Mouse (Mus musculus): ENCODE measurements around the gene Nyap1. TPM values are rescaled to one million over a fixed set of nuclear protein-coding genes. Genes with fewer than 3 reads are reported as not detected.

Gene Nyap1
- polyA plus RNA-seq, 1 experiment from 2014 or later, result 41.3 TPM

GRCm38 (mm10) chr5:137749196-137749836, 7.9 kb upstream of the Nyap1 start:
- 65% methylated on average over 6 of the region's 6 CpGs for WGBS
- H3K9ac ChIP-seq (replicated peaks), result no peak overlapping the region
- H3K27ac ChIP-seq (replicated peaks), result peak overlapping the region; percentile 42
- peaks cover 40% of the 10 kb centered on the region for H3K4me1 ChIP-seq
- no peaks in the 10 kb centered on the region for H3K27me3 ChIP-seq (replicated peaks)
- H3K4me3 ChIP-seq (replicated peaks), result peak overlapping the region; percentile 60; the same call in 1 of the 2 replicates
- no peaks in the 10 kb centered on the region for H3K9me3 ChIP-seq (replicated peaks)
- ATAC-seq (ENCODE audit: low FRiP score), result no peak
- peaks cover 17% of the 10 kb centered on the region for H3K36me3 ChIP-seq
- peak overlapping the region; percentile 97 for H3K4me2 ChIP-seq

- Histone ChIP-seq H3K9ac (replicated peaks) (peak overlapping the region; percentile 40; the same call in 1 of the 2 replicates), H3K4me1 (peaks cover 40% of the 10 kb centered on the region), H3K27me3 (replicated peaks) (no peaks in the 10 kb centered on the region), H3K27ac (replicated peaks) (peak overlapping the region; percentile 86), H3K9me3 (replicated peaks) (no peaks in the 10 kb centered on the region), H3K36me3 (peaks cover 14% of the 10 kb centered on the region), H3K4me3 (replicated peaks) (peak overlapping the region; percentile 60), H3K4me2 (peak overlapping the region; percentile 97)
- no peak for ATAC-seq (ENCODE audit: low FRiP score)
- WGBS, result 18% methylated on average over 5 of the region's 5 CpGs
Measured at GRCm38 (mm10) chr5:137748130-137748770, 6.8 kb upstream of the Nyap1 start.

- 0 out of 2 replicates have a peak, but pooled peaks have one; percentile 12 for ATAC-seq (ENCODE audit: low FRiP score)
- H3K9ac ChIP-seq (replicated peaks), result peak overlapping the region; percentile 72
Measured at GRCm38 (mm10) chr5:137747326-137747961, 6.0 kb upstream of the Nyap1 start.

GRCm38 (mm10) chr5:137746851-137747325, 5.5 kb upstream of the Nyap1 start:
- peak overlapping the region; percentile 86 for H3K27ac ChIP-seq (replicated peaks)
- H3K4me2 ChIP-seq, result peak overlapping the region; percentile 97
- peaks cover 43% of the 10 kb centered on the region for H3K4me1 ChIP-seq
- no peaks in the 10 kb centered on the region for H3K9me3 ChIP-seq (replicated peaks)
- peak overlapping the region; percentile 72 for H3K9ac ChIP-seq (replicated peaks)
- no peaks in the 10 kb centered on the region for H3K27me3 ChIP-seq (replicated peaks)
- H3K4me3 ChIP-seq (replicated peaks), result peak overlapping the region; percentile 60
- H3K36me3 ChIP-seq, result peaks cover 9% of the 10 kb centered on the region
- ATAC-seq (ENCODE audit: low FRiP score), result no peak
- under 1% methylated on average over 16 of the region's 16 CpGs for WGBS

More at GRCm38 (mm10) chr5:137747326-137747961, 6.0 kb upstream of the Nyap1 start:
- Histone ChIP-seq H3K4me3 (replicated peaks) (peak overlapping the region; percentile 60), H3K9me3 (replicated peaks) (no peaks in the 10 kb centered on the region), H3K27ac (replicated peaks) (peak overlapping the region; percentile 86), H3K4me1 (peaks cover 40% of the 10 kb centered on the region), H3K4me2 (peak overlapping the region; percentile 97), H3K36me3 (peaks cover 14% of the 10 kb centered on the region), H3K27me3 (replicated peaks) (no peaks in the 10 kb centered on the region)
- WGBS, result 3% methylated on average over 26 of the region's 26 CpGs

DNA sequence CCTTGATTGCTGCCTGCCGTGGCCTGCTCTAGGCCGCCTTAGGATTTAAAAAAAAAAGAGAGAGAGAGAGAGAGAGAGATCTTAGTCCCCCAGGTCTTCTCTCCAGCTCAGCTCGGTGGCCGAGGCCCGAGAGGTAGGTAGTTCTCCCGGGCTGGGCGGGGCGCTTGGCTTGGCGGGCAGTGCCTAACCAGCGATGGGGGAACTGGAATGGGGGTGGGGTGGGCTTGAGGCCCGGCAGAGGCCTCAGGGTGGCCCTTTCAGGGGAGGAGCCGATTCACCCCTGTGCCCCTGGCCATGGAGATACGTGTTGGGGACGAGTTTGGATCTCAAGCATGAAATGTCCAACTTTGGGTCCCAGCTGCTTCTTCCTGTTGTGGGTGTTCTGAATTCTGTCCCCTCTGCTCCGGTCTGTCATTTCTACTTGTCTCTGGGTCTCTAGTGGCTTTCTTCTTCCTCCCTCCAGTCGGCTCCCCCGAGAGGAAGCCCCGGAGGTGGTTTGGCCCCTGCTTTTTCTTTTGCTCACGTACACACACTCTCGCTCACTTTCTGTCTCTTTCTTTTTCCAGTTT, 5.0 kb upstream of the Nyap1 start:
- no peaks in the 10 kb centered on the region for H3K9me3 ChIP-seq (replicated peaks)
- peak overlapping the region; percentile 72 for H3K9ac ChIP-seq (replicated peaks)
- ATAC-seq (ENCODE audit: low FRiP score), result peak; percentile 7; the same call in 1 of the 2 replicates
- H3K4me3 ChIP-seq (replicated peaks), result peak overlapping the region; percentile 60
- peak overlapping the region; percentile 86 for H3K27ac ChIP-seq (replicated peaks)
- H3K4me2 ChIP-seq, result peak overlapping the region; percentile 97
- H3K27me3 ChIP-seq (replicated peaks), result no peaks in the 10 kb centered on the region
- WGBS, result 0% methylated on average over 19 of the region's 20 CpGs
- peaks cover 4% of the 10 kb centered on the region; the same call in 1 of the 2 replicates for H3K36me3 ChIP-seq
- H3K4me1 ChIP-seq, result peaks cover 48% of the 10 kb centered on the region

- peak within 1 kb of the TSS; percentile 97 for H3K4me2 ChIP-seq
- H3K9ac ChIP-seq (replicated peaks), result peak within 1 kb of the TSS; percentile 72
- no peaks in the 10 kb centered on the region for H3K27me3 ChIP-seq (replicated peaks)
- H3K4me1 ChIP-seq, result peaks cover 50% of the 10 kb centered on the region
- peak within 1 kb of the TSS; percentile 60 for H3K4me3 ChIP-seq (replicated peaks)
- peak within 1 kb of the TSS; percentile 86 for H3K27ac ChIP-seq (replicated peaks)
- peak; percentile 79 for ATAC-seq (ENCODE audit: low FRiP score)
- no peaks in the 10 kb centered on the region for H3K36me3 ChIP-seq
- no peaks in the 10 kb centered on the region for H3K9me3 ChIP-seq (replicated peaks)
- WGBS, result 3% methylated on average over 28 of the region's 28 CpGs
Measured at GRCm38 (mm10) chr5:137745214-137746171, 4.1 kb upstream of the Nyap1 start, which contains the start of gene Tsc22d4. TSS of gene Tsc22d4 (plus strand) at chr5:137745730.

DNA sequence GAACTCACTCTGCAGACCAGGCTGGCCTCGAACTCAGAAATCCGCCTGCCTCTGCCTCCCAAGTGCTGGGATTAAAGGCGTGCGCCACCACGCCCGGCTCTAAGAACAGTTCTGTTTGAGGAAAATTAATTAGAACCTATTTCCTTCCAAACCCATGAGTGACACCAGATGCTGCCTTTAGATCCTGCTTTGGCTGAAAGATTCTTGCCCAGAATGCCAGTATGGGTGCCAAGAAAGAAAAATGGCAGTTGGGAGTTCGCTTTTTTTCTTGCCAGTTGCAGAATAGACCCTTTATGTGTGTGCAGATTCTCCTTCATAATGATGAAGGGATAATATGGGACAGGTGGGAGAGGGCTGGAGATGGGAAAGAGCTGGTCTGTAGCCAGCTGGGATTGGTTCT, 2.8 kb upstream of the Nyap1 start:
- Histone ChIP-seq H3K4me1 (peaks cover 59% of the 10 kb centered on the region), H3K27me3 (replicated peaks) (no peaks in the 10 kb centered on the region), H3K9ac (replicated peaks) (no peak overlapping the region), H3K27ac (replicated peaks) (no peak overlapping the region), H3K36me3 (no peaks in the 10 kb centered on the region), H3K4me3 (replicated peaks) (no peak overlapping the region), H3K9me3 (replicated peaks) (no peaks in the 10 kb centered on the region), H3K4me2 (no peak overlapping the region)
- ATAC-seq (ENCODE audit: low FRiP score), result no peak
- WGBS, result 89% methylated on average over 7 of the region's 7 CpGs

DNA sequence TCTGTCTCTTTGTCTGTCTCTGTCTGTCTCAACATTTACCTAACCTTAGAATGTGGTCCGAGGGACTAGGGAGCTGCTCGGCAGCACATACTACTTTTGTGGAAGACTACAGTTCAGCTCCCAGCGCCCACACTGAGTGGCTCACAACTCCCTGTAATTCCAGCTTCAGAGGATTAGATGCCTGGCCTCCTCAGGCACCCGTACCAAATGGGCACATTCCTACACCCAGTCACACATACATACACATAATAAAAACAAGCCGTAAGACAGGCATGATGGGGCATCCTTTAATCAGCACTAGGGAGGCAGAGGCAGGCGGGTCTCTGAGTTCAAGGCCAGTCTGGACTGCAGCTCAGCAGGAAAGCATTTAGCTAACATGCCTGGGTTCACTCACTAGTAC, 1.4 kb upstream of the Nyap1 start:
- Histone ChIP-seq H3K27me3 (replicated peaks) (no peaks in the 10 kb centered on the region), H3K9ac (replicated peaks) (no peak overlapping the region), H3K4me2 (no peak overlapping the region), H3K4me3 (replicated peaks) (no peak overlapping the region), H3K36me3 (peaks cover 4% of the 10 kb centered on the region; the same call in 1 of the 2 replicates), H3K9me3 (replicated peaks) (no peaks in the 10 kb centered on the region), H3K27ac (replicated peaks) (no peak overlapping the region), H3K4me1 (peaks cover 60% of the 10 kb centered on the region)
- WGBS, result 91% methylated on average over 6 of the region's 6 CpGs
- ATAC-seq (ENCODE audit: low FRiP score), result no peak

- peak overlapping the region; percentile 94 for H3K4me2 ChIP-seq
- peaks cover 4% of the 10 kb centered on the region; the same call in 1 of the 2 replicates for H3K36me3 ChIP-seq
- no peaks in the 10 kb centered on the region for H3K9me3 ChIP-seq (replicated peaks)
- WGBS, result 63% methylated on average over 10 of the region's 10 CpGs
- no peak for ATAC-seq (ENCODE audit: low FRiP score)
- H3K9ac ChIP-seq (replicated peaks), result no peak overlapping the region
- no peak overlapping the region; the same call in 1 of the 2 replicates for H3K27ac ChIP-seq (replicated peaks)
- H3K4me3 ChIP-seq (replicated peaks), result peak overlapping the region; percentile 70; the same call in 1 of the 2 replicates
- peaks cover 56% of the 10 kb centered on the region for H3K4me1 ChIP-seq
- no peaks in the 10 kb centered on the region for H3K27me3 ChIP-seq (replicated peaks)
Measured at GRCm38 (mm10) chr5:137742048-137742447, 641 bp upstream of the Nyap1 start.

DNA sequence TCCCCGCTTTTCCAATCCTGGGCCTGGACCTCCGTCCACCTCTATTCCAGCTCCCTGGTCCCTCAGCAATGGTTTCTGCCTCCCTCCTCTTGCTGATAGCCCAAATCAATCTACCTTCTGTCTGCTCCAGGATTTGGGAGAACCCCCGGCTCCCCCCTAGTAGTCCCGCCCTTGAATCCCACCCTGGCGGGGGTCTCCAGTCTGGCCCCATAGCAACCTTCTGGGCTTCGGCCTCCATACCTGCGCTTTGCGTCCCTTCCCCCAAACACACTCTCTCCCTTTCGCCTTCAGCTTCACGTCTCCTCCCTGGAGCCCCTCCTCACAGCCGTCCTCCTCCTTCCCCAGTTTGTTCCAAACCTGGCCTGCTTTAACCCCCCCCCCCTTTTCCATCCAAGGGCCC, 901 bp downstream of the Nyap1 start:
- peak; percentile 0 for ATAC-seq (ENCODE audit: low FRiP score)
- H3K4me1 ChIP-seq, result peaks cover 52% of the 10 kb centered on the region

More for the DNA sequence above, 901 bp downstream of the Nyap1 start:
- WGBS, result 5% methylated on average over 11 of the region's 11 CpGs
- no peaks in the 10 kb centered on the region for H3K27me3 ChIP-seq (replicated peaks)
- H3K4me3 ChIP-seq (replicated peaks), result peak overlapping the region; percentile 70
- no peaks in the 10 kb centered on the region for H3K9me3 ChIP-seq (replicated peaks)
- peak overlapping the region; percentile 94 for H3K4me2 ChIP-seq
- H3K36me3 ChIP-seq, result peaks cover 15% of the 10 kb centered on the region
- peak overlapping the region; percentile 88 for H3K27ac ChIP-seq (replicated peaks)
- H3K9ac ChIP-seq (replicated peaks), result peak overlapping the region; percentile 76

Data from neural tube, embryonic 15.5 days (tissue).